Mouse (Mus musculus): ENCODE results near the gene Mob1b.

The Mob1b gene

GRCm38 (mm10) chr5:88791256-88792245, 70.9 kb downstream of the Mob1b start:
- TF ChIP-seq GATA4 (IDR thresholded peaks at IDR 0.05; ENCODE audit: insufficient replicate concordance, low read length): no peak

GRCm38 (mm10) chr5:88793676-88794075, 73.0 kb downstream of the Mob1b start:
- no peak for TF ChIP-seq GATA4 (IDR thresholded peaks at IDR 0.05; ENCODE audit: insufficient replicate concordance, low read length)

GRCm38 (mm10) chr5:88795910-88796584, 75.4 kb downstream of the Mob1b start:
- TF ChIP-seq GATA4 (IDR thresholded peaks at IDR 0.05; ENCODE audit: insufficient replicate concordance, low read length): no peak

DNA sequence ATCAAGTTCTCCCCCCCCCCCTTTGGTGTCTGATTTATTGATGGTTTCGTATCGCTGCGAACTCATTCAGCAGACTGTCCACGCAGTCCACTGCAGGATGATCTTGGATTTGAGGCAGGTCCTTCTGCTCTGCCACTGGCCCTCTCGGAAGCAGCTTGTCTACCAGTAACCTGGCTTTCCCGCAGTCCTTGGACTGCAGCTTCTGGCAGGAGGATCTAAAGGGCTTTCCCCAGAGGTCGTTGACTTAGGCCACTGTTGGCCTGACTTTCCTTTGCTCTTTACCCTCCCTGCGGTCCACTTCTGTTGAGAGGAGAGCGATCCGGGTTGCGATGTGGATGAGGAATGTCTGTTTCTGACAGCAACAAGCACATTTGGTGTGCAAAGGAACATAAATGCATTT, 75.9 kb downstream of the Mob1b start:
- no peak for TF ChIP-seq GATA4 (IDR thresholded peaks at IDR 0.05; ENCODE audit: insufficient replicate concordance, low read length)

DNA sequence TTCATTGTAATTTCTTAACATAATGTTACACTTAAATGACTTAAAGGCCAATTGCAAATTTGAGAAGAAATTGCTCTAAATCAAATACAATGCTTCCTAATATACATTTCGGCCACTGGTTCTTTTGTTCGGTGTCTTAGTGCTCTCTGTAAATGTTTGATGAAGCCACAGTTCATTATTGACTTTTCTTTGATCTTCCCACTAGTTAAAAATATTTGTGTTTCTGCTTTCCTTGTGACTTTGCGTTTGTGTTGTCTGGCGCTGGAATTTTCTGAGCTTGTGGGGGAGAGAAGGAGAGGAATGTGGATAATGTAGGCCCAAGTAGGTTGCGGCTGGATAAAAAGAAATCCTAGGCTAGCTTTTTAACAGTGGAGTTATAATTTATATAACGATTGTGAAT, 76.5 kb downstream of the Mob1b start:
- TF ChIP-seq GATA4 (IDR thresholded peaks at IDR 0.05; ENCODE audit: insufficient replicate concordance, low read length): no peak

GRCm38 (mm10) chr5:88805616-88806015, 85.0 kb downstream of the Mob1b start:
- no peak for TF ChIP-seq GATA4 (IDR thresholded peaks at IDR 0.05; ENCODE audit: insufficient replicate concordance, low read length)

DNA sequence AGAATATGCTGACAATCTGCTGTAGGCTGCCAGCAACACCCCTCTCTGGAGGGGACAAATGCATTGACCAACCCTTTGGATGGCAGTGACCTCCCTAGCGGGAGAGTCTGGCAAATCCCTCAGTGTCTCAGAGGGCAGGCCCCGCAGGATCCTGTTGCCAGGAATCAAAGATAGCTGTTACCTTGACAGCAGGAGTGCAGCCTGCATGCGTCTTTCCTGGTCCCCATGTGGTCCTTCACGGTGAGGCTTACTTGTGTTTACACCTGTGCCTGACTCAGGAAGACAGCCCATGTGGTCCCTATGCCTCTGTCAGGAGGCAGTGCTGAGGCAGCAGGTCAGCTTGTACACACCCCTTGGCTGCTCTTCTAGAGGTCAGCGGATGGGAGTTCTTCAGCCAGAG, 85.6 kb downstream of the Mob1b start:
- no peak for TF ChIP-seq GATA4 (IDR thresholded peaks at IDR 0.05; ENCODE audit: insufficient replicate concordance, low read length)

- no peak for TF ChIP-seq GATA4 (IDR thresholded peaks at IDR 0.05; ENCODE audit: insufficient replicate concordance, low read length)
Measured at GRCm38 (mm10) chr5:88807342-88807741, 86.7 kb downstream of the Mob1b start.

DNA sequence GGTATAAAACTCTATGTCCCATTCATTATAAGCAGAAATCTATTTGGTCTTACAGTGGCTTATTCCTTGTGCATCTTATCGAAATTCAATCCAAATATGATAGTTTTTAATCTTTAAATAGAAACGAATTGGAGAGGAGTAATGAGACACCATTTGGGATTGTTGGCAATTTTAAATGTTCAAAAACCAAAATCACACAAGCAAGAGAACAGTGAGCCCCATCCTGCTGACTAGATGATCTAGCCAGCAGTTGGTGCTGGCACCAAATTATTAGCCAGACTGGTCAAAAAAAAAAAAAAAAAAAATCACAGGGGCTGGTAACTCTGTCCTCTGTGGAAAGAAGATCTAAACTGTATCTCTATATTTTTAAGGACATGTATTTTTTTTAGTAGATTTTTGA, 92.5 kb downstream of the Mob1b start:
- TF ChIP-seq GATA4 (IDR thresholded peaks at IDR 0.05; ENCODE audit: insufficient replicate concordance, low read length): no peak
